Mouse (Mus musculus) embryonic stem cell, embryonic (primary cell): ENCODE results near the gene Ackr4.

Experiments used
- CTCF ChIA-PET, 4 experiments: fragments of 300-600 bp in 2 of 4; fragments of 350-600 bp in 2 of 4; sonication (Branson Sonifier 250); formaldehyde crosslinking; loops; one replicate each; lab custom pipeline; 2022; ENCODE audit warnings: inconsistent platforms in 2 of 4; lab: Charles Lee
- POLR2A ChIA-PET, 4 experiments: fragments of 300-600 bp in 2 of 4; fragments of 350-600 bp in 2 of 4; sonication (Branson Sonifier 250); formaldehyde crosslinking; loops; one replicate each; lab custom pipeline; 2022; ENCODE audit warnings: antibody characterized with exemption in 4 of 4, inconsistent platforms in 1 of 4; lab: Charles Lee

Ackr4 gene

GRCm38 (mm10) chr9:104126833-104127232 lies at the start of gene Ackr4:
Ackr4 (minus strand) TSS chr9:104126933.
- ChIA-PET CTCF (interaction anchor here in 2 of 4 experiments (0.6 to 1.0 kb wide), 3 partner anchors 18 to 146 kb away, joined by 3 read pairs; no protein-coding TSS in a partner anchor), POLR2A (interaction anchor here in 2 of 4 experiments (0.6 to 1.7 kb wide), 4 partner anchors 13 to 325 kb away, joined by 4 to 12 read pairs (median 6); no protein-coding TSS in a partner anchor)

GRCm38 (mm10) chr9:104172342-104172741 lies 45.6 kb upstream of the Ackr4 start:
- ChIA-PET POLR2A (no interaction called here), CTCF (interaction anchor here in 1 of 4 experiments (1.0 kb wide), 1 partner anchor 238 kb away, joined by 4 read pairs; no protein-coding TSS in a partner anchor)

- POLR2A ChIA-PET, result interaction anchor here in 2 of 4 experiments (0.7 to 0.8 kb wide), 2 partner anchors 16 to 67 kb away, joined by 3 read pairs; no protein-coding TSS in a partner anchor
These were observed 44.9 kb upstream of the Ackr4 start for GRCm38 (mm10) chr9:104171651-104172050.

GRCm38 (mm10) chr9:104169986-104170385 lies 43.3 kb upstream of the Ackr4 start:
- CTCF ChIA-PET, result interaction anchor here in 1 of 4 experiments (0.9 kb wide), 1 partner anchor 26 kb away, joined by 3 read pairs; no protein-coding TSS in a partner anchor
- POLR2A ChIA-PET, result interaction anchor here in 2 of 4 experiments (0.8 to 1.6 kb wide), 6 partner anchors 9 to 191 kb away, joined by 3 to 5 read pairs (median 3); no protein-coding TSS in a partner anchor

More at GRCm38 (mm10) chr9:104171651-104172050, 44.9 kb upstream of the Ackr4 start:
- CTCF ChIA-PET, result interaction anchor here in 2 of 4 experiments (0.6 to 1.0 kb wide), 2 partner anchors 31 to 239 kb away, joined by 4 to 5 read pairs; no protein-coding TSS in a partner anchor

GRCm38 (mm10) chr9:104165926-104166325 lies 39.2 kb upstream of the Ackr4 start:
- ChIA-PET POLR2A (interaction anchor here in 1 of 4 experiments (0.6 to 1.3 kb wide), 2 partner anchors 10 kb away, joined by 3 read pairs; no protein-coding TSS in a partner anchor), CTCF (interaction anchor here in 1 of 4 experiments (0.6 to 1.1 kb wide), 2 partner anchors 25 to 187 kb away, joined by 3 to 4 read pairs; no protein-coding TSS in a partner anchor)

GRCm38 (mm10) chr9:104164194-104164593 lies 37.5 kb upstream of the Ackr4 start:
- ChIA-PET POLR2A (interaction anchor here in 2 of 4 experiments (0.6 to 1.7 kb wide), 4 partner anchors 12 to 827 kb away, joined by 3 to 13 read pairs (median 4); no protein-coding TSS in a partner anchor), CTCF (interaction anchor here in 2 of 4 experiments (0.7 to 1.3 kb wide), 2 partner anchors 8 to 20 kb away, joined by 3 read pairs; no protein-coding TSS in a partner anchor)

GRCm38 (mm10) chr9:104161117-104161516 lies 34.4 kb upstream of the Ackr4 start:
- CTCF ChIA-PET, result interaction anchor here in 1 of 4 experiments (2.1 kb wide), 1 partner anchor 17 kb away, joined by 6 read pairs; no protein-coding TSS in a partner anchor
- POLR2A ChIA-PET, result interaction anchor here in 2 of 4 experiments (0.6 to 1.6 kb wide), 3 partner anchors 9 to 72 kb away, joined by 3 to 10 read pairs (median 4); no protein-coding TSS in a partner anchor

GRCm38 (mm10) chr9:104157291-104157690 lies 30.6 kb upstream of the Ackr4 start:
- ChIA-PET POLR2A (interaction anchor here in 1 of 4 experiments (0.6 kb wide), 1 partner anchor 11 kb away, joined by 6 read pairs; no protein-coding TSS in a partner anchor), CTCF (no interaction called here)

- ChIA-PET POLR2A (interaction anchor here in 1 of 4 experiments (0.9 kb wide), 1 partner anchor 9 kb away, joined by 3 read pairs; no protein-coding TSS in a partner anchor), CTCF (interaction anchor here in 1 of 4 experiments (0.5 kb wide), 1 partner anchor 41 kb away, joined by 3 read pairs; no protein-coding TSS in a partner anchor)
These were observed 29.8 kb upstream of the Ackr4 start for GRCm38 (mm10) chr9:104156506-104156905.

GRCm38 (mm10) chr9:104155100-104155715 lies 28.5 kb upstream of the Ackr4 start:
- CTCF ChIA-PET, result interaction anchor here in 3 of 4 experiments (0.5 to 1.2 kb wide), 5 partner anchors 9 to 21 kb away, joined by 3 to 5 read pairs (median 3); no protein-coding TSS in a partner anchor
- POLR2A ChIA-PET, result interaction anchor here in 3 of 4 experiments (0.6 to 1.7 kb wide), 6 partner anchors 10 to 1021 kb away, joined by 3 to 4 read pairs (median 3); partner anchors contain the start of gene Dnajc13 (in 1 of the 3)

- ChIA-PET POLR2A (interaction anchor here in 1 of 4 experiments (1.2 kb wide), 1 partner anchor 12 kb away, joined by 3 read pairs; no protein-coding TSS in a partner anchor), CTCF (no interaction called here)
These were observed 25.4 kb upstream of the Ackr4 start for GRCm38 (mm10) chr9:104152121-104152520.

GRCm38 (mm10) chr9:104148969-104149368 lies 22.2 kb upstream of the Ackr4 start:
- ChIA-PET CTCF (no interaction called here), POLR2A (interaction anchor here in 1 of 4 experiments (1.6 kb wide), 1 partner anchor 12 kb away, joined by 4 read pairs; no protein-coding TSS in a partner anchor)

GRCm38 (mm10) chr9:104146683-104147082 lies 19.9 kb upstream of the Ackr4 start:
- ChIA-PET CTCF (interaction anchor here in 3 of 4 experiments (0.7 to 1.3 kb wide), 4 partner anchors 22 to 166 kb away, joined by 3 to 4 read pairs (median 3); no protein-coding TSS in a partner anchor), POLR2A (interaction anchor here in 3 of 4 experiments (0.5 to 1.6 kb wide), 12 partner anchors 17 to 1305 kb away, joined by 3 to 6 read pairs (median 3); no protein-coding TSS in a partner anchor)

- ChIA-PET POLR2A (interaction anchor here in 1 of 4 experiments (0.6 to 1.6 kb wide), 3 partner anchors 20 to 42 kb away, joined by 3 to 4 read pairs (median 4); no protein-coding TSS in a partner anchor), CTCF (interaction anchor here in 3 of 4 experiments (0.6 to 1.8 kb wide), 15 partner anchors 9 to 142 kb away, joined by 3 to 8 read pairs (median 3); partner anchors contain the start of genes Ackr4 (in 1 of the 3) and Nphp3 (in 1 of the 3))
These were observed 17.7 kb upstream of the Ackr4 start for GRCm38 (mm10) chr9:104144314-104144996.

- POLR2A ChIA-PET, result interaction anchor here in 1 of 4 experiments (0.5 kb wide), 1 partner anchor 244 kb away, joined by 3 read pairs; no protein-coding TSS in a partner anchor
- CTCF ChIA-PET, result interaction anchor here in 1 of 4 experiments (1.7 kb wide), 1 partner anchor 67 kb away, joined by 4 read pairs; no protein-coding TSS in a partner anchor
These were observed 16.1 kb upstream of the Ackr4 start for GRCm38 (mm10) chr9:104142805-104143204.

- POLR2A ChIA-PET, result interaction anchor here in 3 of 4 experiments (0.8 to 1.5 kb wide), 9 partner anchors 9 to 171 kb away, joined by 3 to 6 read pairs (median 3); partner anchors contain the start of genes Acad11 (in 1 of the 3), Ackr4 (in 1 of the 3) and Uba5 (in 1 of the 3)
- CTCF ChIA-PET, result interaction anchor here (0.5 to 1.3 kb wide), 6 partner anchors 26 to 758 kb away, joined by 3 to 5 read pairs (median 3); no protein-coding TSS in a partner anchor
These were observed 13.6 kb upstream of the Ackr4 start for GRCm38 (mm10) chr9:104140351-104140750.
